Mouse (Mus musculus) erythroblast, embryonic 14.5 days (primary cell): ENCODE measurements around the gene Psmc3.

Experiments
- GATA1 ChIP-seq: IDR thresholded peaks from 2 replicates; pipeline ENCODE4 v1.6.1; 2012; ENCODE audit warnings: low read length, inconsistent platforms, mixed read lengths
- TAL1 ChIP-seq: IDR thresholded peaks from 3 replicates; pipeline ENCODE4 v1.6.1; 2012; ENCODE audit warnings: low read length, inconsistent platforms, mixed read lengths

- TF ChIP-seq TAL1 (no peak), GATA1 (no peak)
Observed at GRCm38 (mm10) chr2:91062779-91063606, 9.2 kb downstream of the Psmc3 start.
